Mouse (Mus musculus) urinary bladder, adult 18-20 months (tissue): ENCODE data around the gene C530008M17Rik.
"Not testable (repeated sequence)": the region's sequence is repeated elsewhere in the genome, so short reads cannot be mapped to it uniquely, and the experiment has no call there.

Source experiments
- DNase-seq, 2 experiments: peaks; one replicate each; pipeline ENCODE4 v3.0.0; 2022; ENCODE audit warnings: low spot score in 2 of 2, mixed read lengths in 2 of 2

Gene C530008M17Rik

DNA sequence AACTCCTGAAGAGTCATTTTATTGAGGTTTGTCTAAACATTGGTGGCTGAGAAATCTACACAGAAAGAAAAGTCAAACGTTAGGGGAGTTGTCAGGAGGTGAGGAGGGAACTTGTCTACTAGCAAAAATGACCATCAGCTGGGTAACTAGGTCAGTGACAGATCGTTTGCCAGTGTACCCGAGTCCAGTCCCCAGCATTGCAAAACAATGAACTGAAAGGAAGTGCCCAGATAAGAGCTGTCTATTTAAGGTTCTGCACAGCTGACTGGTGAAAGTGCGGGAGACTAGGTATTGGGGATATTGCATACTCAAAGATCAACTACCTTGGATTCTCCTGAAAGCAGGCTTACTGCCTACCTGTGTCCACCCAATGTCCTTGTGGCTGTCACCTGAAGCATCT lies 245.8 kb downstream of the C530008M17Rik start:
- DNase-seq: no peak

DNA sequence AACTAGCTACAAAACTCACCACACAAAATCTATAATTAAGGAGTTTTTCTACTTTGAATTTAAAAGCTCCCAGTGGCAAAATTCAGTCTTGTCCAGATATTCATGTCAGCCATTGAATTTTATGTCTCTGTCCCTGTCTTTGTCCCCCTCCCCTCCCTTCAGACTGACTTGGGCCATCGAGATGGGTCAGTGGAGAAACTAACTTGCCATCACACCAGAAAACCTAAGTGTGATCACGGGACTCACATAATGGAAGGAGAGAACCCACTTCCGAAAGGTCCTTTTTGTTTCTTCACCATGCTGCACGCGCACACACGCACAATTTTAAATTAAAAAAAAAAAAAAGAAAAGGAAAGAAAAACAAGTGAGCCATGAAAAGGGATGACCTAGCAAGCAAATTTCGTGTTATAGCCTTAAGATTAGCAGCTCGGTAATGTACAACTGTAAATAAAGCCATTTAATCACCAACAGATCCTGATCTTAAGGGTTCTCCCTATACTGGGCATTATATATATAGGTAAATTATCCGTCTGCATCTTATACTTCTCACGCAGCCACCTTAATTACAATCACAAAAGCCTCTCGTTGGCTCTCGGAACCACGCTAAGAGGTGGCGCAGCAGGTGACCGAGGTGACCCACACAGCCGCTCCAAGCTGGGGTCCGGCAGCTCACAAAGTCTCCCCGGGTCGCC lies 248.5 kb downstream of the C530008M17Rik start:
- no peak for DNase-seq

DNA sequence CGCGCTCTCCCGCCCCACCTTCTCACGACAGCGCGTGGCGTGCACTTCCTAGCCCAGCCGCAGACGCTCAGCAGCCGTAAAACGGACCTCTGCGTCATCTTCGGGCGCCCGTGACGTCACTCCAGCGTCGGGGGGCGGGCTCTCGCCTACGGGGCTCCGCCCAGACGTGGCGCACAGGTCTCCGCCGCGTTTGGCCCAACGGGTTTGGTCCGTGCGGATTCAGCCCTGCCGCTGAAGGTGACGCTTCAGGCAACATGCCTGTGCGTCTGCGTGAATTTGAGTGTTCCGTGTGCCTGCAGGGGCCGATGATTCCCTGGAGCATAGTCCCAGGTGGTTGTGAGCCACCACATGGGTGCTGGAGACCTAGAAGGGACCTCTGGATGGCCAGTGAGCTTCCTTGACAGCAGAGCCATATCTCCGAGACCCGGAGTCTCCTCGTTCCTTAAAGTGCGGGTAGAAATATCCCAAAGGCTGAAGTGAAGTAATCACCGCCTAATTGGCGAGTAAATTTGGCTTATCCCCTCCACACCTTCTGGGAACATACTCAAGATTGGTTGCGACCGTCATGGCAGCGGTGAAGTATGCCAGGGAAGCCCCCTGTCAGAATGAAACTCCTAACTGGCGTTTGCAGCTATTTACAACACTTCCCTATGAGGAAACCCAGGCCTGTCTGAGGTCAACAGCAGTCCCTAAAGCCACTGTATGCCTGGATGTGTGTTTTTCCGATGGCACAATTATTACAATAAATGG lies 249.3 kb downstream of the C530008M17Rik start, which contains the start of gene Aasdh:
Gene Aasdh, minus strand, starts transcription at position 110 of the 750 bp plus-strand sequence.
- DNase-seq: peak; percentile 92 to 96

DNA sequence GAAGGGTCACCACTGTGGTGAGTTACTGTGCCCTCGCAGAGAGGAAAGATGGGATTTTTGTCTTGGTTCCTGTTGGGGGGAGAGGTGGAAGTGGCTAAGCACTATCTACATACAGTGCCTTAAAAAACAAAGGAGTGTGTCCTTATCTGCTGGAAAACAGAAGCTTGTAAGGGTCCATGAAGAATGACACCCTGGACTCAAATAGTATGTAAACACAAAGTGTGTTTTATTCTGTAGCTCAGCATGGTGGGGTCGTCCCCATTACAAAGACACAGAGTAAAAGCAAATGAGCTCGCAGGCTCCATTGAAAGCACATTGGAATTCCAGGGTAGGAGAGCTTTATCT lies 249.8 kb downstream of the C530008M17Rik start:
- DNase-seq: no peak

DNA sequence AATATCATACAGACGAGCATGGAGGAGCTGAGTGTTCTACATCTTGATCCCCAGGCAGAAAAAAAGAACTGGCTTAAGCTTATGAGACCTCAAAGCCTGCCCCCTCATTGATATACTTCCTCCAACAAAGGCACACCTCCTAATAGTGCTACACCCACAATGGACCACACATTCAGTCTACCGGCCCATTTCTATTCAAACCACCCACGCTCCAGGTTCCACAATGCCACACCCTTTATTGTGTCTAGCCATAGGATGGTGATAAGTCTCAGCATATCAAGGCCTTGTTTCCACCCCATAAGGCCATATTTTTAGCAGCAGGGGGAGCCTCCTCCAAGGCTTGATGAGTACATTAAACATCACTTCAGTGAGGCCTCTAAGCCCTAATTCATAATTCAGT lies 254.5 kb downstream of the C530008M17Rik start:
- no peak for DNase-seq

DNA sequence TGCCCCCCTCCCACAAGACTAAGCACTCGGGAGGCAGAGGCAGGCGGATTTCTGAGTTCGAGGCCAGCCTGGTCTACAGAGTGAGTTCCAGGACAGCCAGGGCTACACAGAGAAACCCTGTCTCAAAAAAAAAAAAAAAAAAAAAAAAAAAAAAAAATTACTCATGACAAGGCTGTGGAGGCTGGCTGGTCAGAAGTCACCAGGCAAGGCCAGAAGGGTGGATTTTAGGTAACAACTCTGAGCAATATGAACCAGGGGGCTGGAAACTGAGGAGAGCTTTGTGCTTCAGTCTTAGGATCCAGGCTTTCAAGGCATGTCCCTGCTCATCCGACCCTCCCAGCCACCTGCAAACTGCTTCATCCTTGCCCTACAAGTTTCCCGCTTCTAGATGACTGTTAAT lies 256.2 kb downstream of the C530008M17Rik start:
- DNase-seq: not testable (repeated sequence)

DNA sequence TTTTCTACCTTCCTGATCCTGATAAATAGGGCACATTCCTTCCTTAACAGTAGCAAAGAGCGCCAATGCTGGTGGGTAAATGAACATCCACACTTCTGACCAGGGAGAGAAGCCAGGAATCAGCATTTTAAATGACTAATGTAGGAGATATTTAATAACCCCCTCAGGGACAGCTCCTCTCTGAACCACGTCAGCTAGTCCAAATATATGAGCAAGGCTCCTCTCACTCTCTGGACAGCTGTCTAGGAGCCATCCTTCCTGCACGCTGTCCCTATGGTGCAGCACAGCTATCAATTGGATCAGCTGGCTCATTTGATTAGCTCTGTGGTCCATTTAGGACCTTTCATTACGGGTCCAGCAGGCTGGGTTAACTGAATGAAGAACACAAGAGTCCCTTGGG lies 266.5 kb downstream of the C530008M17Rik start:
- DNase-seq: no peak
